Mouse (Mus musculus): ENCODE data around the gene Cenps. TPM values are rescaled to one million over a fixed set of nuclear protein-coding genes. Genes with fewer than 3 reads are reported as not detected.

Gene Cenps
- total RNA-seq, 2 experiments from 2014 or later, result 19.3 to 27.1 TPM

DNA sequence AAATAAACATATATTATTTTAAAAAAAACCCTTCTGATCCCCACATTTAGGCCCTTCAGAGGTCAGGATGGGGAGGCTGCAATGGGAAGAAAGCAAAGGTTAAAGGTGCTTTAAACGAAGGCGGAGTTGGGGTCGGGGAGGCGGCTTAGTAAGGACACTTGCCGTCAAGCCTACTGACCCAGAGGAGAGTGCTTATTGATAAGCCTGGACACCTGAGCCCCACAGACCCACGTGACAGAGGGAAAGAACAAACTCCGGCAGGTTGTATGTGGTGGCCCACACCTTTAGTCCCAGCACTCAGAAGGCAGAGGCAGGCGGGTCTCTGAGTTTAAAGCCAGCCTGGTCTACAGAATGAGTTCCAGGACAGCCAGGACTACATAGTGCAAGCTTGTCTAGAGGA is 57.3 kb downstream of the Cenps start:
- DNase-seq (ENCODE audit: low spot score in 2 of 2), result no peak
- no peak for TF ChIP-seq CTCF (conservative IDR thresholded peaks at IDR 0.05)
- H3K27ac ChIP-seq, result no peak overlapping the region
- H3K4me3 ChIP-seq, result no peak overlapping the region

DNA sequence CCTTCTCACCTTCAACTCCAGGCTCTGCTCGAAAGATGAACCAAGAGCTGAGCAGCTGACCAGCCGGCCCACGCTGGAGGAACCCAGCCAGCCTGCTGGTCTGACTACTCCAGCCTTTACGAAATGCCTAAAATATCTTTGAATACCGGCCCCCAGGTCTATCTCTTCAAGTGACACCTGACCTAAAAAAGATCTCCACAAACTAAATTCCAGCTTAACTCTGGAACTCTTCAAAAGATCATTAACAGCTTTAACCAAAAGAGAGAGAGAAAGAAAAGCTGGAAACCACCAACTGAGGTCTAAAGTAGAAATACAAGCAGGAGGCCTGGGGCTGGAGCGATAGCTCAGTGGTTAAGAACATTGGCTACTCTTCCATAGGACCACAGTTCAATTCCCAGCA is 57.8 kb downstream of the Cenps start:
- no peak for DNase-seq (ENCODE audit: low spot score in 2 of 2)
- TF ChIP-seq CTCF (conservative IDR thresholded peaks at IDR 0.05), result no peak

DNA sequence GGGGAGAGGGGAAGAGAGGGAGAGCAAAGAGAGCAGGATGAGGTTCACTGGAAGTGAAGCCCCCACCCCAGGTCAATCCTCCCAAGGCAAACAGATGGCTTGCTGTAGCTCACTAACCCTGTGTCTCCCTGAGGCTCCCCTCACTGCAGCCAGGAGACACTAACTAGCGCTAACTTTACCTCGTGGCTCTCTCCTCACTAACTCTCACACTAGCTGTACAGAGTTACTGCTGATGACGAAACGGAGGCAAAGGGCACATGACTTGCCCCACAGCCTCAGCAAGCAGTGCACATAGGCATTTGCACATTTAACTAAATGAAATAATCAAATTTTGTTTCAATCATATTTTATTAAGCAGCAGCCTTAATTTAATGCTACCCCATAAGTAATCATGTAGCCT is 59.2 kb downstream of the Cenps start:
- no peak for DNase-seq (ENCODE audit: low spot score in 2 of 2)
- TF ChIP-seq CTCF (conservative IDR thresholded peaks at IDR 0.05), result no peak
- no peak overlapping the region for H3K27ac ChIP-seq
- H3K4me3 ChIP-seq, result no peak overlapping the region

More for the DNA sequence above, 57.8 kb downstream of the Cenps start:
- no peak overlapping the region for H3K4me3 ChIP-seq
- H3K27ac ChIP-seq, result no peak overlapping the region

Other genes with a start within 250 kb of the Cenps start
- 10 to 100 TPM; 47.8 to 48.5 TPM for gene Pex14, start 37.8 kb downstream of the Cenps start, total RNA-seq (2021)
- 10 to 100 TPM; 47.8 to 54.2 TPM for gene Dffa, start 33.5 kb downstream of the Cenps start, total RNA-seq (2021)
- gene Cort, start 10.9 kb downstream of the Cenps start, total RNA-seq (2021), result 10 to 100 TPM; 11.0 to 14.7 TPM
- gene Pgd, start 29.1 kb upstream of the Cenps start, total RNA-seq (2021), result 10 to 100 TPM; 30.8 to 32.0 TPM
- gene Kif1b, start 170.1 kb upstream of the Cenps start, total RNA-seq (2021), result 100 to 1,000 TPM; 403 to 414 TPM